Mouse (Mus musculus) adrenal gland, postnatal 10 days (tissue): Measurements from ENCODE around the gene Snapc5. TPM values are rescaled to one million over a fixed set of nuclear protein-coding genes. Genes with fewer than 3 reads are reported as not detected.
"Not testable (repeated sequence)": the region's sequence is repeated elsewhere in the genome, so short reads cannot be mapped to it uniquely, and the experiment has no call there.

ENCODE experiments used
- DNase-seq: peaks from one replicate; pipeline ENCODE4 v3.0.0; 2021; ENCODE audit warnings: mixed read lengths
- total RNA-seq, 2 experiments: library from RNA; stranded (reverse); gene quantifications; 2 replicates each; pipeline ENCODE4 v1.2.3; 2021

Gene Snapc5
- total RNA-seq, 2 experiments from 2014 or later = 17.4 to 20.8 TPM

GRCm38 (mm10) chr9:64198763-64199418 lies 19.8 kb downstream of the Snapc5 start:
- not testable (repeated sequence) for DNase-seq

GRCm38 (mm10) chr9:64199897-64200296 lies 20.8 kb downstream of the Snapc5 start:
- DNase-seq = no peak

DNA sequence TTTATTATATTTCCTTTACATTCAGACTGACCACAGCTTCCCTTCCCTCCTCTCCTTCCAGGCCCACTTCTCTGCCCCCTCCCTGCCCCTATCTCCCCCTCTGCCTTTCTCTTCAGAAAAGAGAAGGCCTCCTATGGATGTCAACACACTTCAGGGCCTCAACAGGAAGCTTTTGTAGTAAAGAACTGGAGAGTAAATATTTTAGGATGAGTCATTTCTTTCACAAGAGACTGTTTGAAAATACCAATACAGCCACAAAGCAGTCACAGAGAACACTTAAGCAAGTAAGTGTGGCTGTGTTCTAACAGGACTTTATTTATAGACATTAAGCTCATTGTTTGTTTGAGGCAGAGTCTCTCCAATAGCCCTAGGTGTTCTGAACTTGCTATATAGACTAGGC lies 23.3 kb downstream of the Snapc5 start:
- no peak for DNase-seq

GRCm38 (mm10) chr9:64202866-64203265 lies 23.8 kb downstream of the Snapc5 start:
- no peak for DNase-seq

DNA sequence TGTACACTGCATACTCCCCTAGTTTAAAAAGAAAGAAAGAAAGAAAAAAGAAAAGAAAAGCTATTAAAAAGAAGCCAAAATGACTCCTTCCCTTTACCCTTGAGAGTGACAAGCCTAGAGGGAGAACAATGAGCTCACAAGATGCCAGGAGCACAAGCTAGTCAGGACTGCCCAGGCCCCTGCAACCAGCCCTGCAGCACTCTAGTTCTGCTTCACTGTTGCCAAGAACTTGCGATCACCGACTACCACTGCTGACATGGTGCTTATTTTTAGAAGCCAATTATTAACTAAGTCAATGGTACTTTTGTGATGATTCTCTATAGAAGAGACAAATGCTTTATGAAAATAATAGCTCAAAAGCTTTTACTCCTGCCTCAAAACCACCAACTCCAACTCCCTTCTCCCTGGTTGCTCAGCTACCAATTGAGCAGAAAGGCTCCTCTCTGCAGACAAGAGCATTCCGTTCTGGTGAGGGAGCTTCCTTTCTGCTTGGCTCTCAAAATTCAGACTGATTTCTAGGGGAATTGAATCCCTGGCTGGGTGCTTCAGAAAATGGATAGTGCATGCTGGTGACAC lies 28.5 kb downstream of the Snapc5 start:
- DNase-seq = no peak

- no peak for DNase-seq
These were observed 35.4 kb downstream of the Snapc5 start for GRCm38 (mm10) chr9:64214452-64214851.

DNA sequence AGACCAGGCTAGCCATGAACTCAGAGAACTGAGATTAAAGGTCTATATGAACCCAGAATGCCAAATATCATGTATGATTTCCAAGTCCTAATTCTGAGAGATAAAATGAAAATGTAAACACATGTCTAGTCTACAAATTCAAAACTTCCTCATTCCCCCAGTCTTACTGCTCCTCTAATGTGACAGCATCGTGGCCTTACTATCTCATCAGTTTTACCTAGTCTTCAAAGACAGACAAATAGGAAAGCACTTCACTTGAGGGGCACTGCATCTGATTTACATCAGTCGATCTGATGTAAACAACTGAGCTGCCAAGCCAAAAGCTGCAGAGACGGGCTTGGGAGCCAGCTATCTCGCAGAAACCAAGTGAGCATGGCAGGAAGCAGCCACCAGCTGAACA lies 37.0 kb downstream of the Snapc5 start:
- DNase-seq = no peak

- DNase-seq = no peak
These were observed 37.6 kb downstream of the Snapc5 start for GRCm38 (mm10) chr9:64216641-64217040.

- DNase-seq = no peak
These were observed 38.8 kb downstream of the Snapc5 start for GRCm38 (mm10) chr9:64217887-64218286.

- no peak for DNase-seq
These were observed 40.2 kb downstream of the Snapc5 start for GRCm38 (mm10) chr9:64219305-64219704.

- no peak for DNase-seq
These were observed 40.8 kb downstream of the Snapc5 start for GRCm38 (mm10) chr9:64219772-64220420.

- no peak for DNase-seq
These were observed 41.5 kb downstream of the Snapc5 start for GRCm38 (mm10) chr9:64220603-64221002.

- no peak for DNase-seq
These were observed 42.4 kb downstream of the Snapc5 start for GRCm38 (mm10) chr9:64221480-64221879.

DNA sequence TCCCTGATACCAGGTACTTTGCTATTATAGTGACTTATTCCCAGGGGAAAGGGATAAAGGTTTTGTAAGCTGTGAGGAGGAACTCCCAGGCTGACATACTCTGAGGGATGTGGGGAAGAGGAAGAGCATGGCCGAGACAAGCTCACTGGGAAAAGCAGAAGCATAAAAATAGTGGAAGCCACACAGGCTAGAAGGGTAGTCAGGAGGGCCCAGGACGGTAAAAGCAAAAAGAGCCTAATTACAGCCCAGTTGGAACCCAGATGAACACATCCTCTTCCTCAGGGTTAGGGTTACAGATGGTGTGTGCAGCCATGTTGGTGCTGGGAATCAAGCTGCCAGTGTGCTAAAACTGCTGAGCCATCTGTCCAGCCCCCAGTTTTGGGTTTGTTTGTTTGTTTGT lies 43.0 kb downstream of the Snapc5 start:
- no peak for DNase-seq

DNA sequence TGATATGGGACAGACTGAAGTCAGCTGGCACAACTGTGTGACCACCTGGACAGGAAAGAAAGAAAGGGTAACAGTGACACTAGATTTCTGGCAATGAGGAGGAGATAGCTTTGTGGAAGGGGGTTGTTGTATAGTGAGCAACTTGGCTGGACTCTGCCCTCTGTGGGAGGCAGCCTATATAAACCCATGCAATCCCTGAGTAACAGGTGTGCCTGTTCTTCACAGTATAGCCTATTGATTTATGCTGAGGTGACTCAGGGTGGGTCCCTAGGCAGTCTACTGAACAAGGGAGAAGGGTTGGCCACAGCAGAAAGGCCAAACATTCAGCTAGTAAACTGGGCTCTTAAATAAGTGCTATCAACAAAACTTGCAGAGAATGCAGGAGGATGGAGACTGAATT lies 46.7 kb downstream of the Snapc5 start:
- DNase-seq = no peak

DNA sequence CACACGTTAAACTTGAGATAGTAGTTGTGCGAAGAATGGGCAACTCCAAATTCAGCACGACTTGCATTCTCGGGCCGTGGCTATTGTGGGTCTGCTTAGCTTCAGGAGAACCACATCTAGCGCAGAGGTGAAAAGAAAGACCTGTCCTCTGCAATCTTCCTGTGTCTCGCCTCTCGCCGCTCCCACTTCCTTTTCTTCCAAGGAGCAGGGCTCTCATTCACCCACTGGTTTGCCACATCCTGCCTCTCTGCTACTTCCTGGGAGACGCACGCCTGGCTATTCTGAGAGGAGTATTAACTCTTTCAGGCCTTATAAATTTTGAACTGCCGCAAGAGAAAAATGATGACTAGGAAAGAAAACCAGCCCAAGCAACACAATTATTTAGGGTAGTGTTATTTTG lies 48.7 kb downstream of the Snapc5 start:
- no peak for DNase-seq

- no peak for DNase-seq
These were observed 49.9 kb downstream of the Snapc5 start for GRCm38 (mm10) chr9:64228972-64229371.

GRCm38 (mm10) chr9:64231171-64231570 lies 52.1 kb downstream of the Snapc5 start:
- no peak for DNase-seq

DNA sequence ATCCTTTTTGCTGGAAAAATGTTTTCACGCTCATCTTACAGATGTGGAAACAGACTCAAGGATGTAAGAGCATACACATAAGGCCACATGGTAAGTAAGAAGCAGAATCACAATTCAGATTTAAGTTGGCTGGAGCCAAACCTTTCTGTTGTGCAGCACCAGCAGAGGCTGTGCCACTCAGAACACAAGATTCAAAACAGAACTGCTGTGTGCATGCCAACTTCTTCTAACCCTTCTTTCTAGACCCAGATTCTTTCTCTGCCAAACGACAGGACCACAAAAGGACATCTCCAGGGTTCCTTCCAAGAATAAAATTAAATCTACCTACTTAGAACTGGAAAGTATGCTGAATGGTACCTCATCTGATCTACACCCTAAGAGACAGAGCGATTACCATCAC lies 52.6 kb downstream of the Snapc5 start:
- no peak for DNase-seq

GRCm38 (mm10) chr9:64232257-64232957 lies 53.3 kb downstream of the Snapc5 start:
- no peak for DNase-seq
